22 mouse cellular contexts compared by ENCODE assay signal in the genomic region with DNA sequence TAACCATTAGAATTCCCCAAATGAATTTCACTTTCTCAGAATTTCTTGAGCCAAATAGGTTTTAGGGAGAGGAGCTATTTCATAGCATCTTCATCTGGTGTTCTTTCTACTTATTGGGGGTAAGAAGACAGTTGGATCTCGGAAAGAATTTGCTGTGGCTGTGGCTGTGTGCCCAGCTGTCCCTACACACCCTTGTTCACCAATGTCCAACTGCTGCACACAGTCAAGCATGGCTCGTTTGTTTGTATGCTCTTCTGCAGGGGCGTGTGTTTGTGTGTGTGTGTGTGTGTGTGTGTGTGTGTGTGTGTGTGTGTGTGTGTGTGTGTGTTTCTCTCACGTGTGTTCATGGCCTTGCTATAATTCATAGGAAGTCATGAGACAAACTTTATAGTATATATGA.
DNase-seq lines count a peak whose midpoint lies in the region; ATAC-seq and TF ChIP-seq lines count a peak whose summit lies in the region.
"Had no signal": no experiment of that assay in that cellular context is flagged by ENCODE, and none has a peak within 500 bp of the region (broad histone marks: within the 10 kb centered on the region; RNA-seq: fewer than 3 reads in every experiment).

No protein-coding gene starts in this region.

- peaks cover 22% of the 10 kb centered on the region for H3K4me1 ChIP-seq in midbrain, embryonic 11.5 days (ENCODE audit: control insufficient read depth, insufficient read depth, low read length)
- H3K4me1 ChIP-seq in midbrain, embryonic 16.5 days (ENCODE audit: control insufficient read depth, insufficient read depth, low read length) = peaks cover 19% of the 10 kb centered on the region

- no peak overlapping the region for H3K4me2 ChIP-seq in midbrain, embryonic 11.5 days
- no peak overlapping the region for H3K4me2 ChIP-seq in midbrain, embryonic 16.5 days (ENCODE audit: low read length)
- H3K4me2 ChIP-seq in myocyte (ENCODE audit: low read depth) = no peak overlapping the region

- no peaks in the 10 kb centered on the region for H3K79me2 ChIP-seq in myocyte (ENCODE audit: control insufficient read depth, insufficient read depth)

- intact Hi-C loops in gastrocnemius, postnatal 36 days (cut with DNase I) = no loop called here

- no peak overlapping the region for H3K9ac ChIP-seq in midbrain, embryonic 11.5 days (ENCODE audit: low read length)
- no peak overlapping the region for H3K9ac ChIP-seq in midbrain, embryonic 16.5 days (ENCODE audit: low read depth, low read length)

- H3K9me3 ChIP-seq in midbrain, embryonic 11.5 days (ENCODE audit: control insufficient read depth, low read length) = no peaks in the 10 kb centered on the region
- H3K9me3 ChIP-seq in midbrain, embryonic 16.5 days (replicated peaks; ENCODE audit: control insufficient read depth, low read length, poor library complexity, severe bottlenecking) = no peaks in the 10 kb centered on the region

- H3K27ac ChIP-seq in midbrain, embryonic 11.5 days (ENCODE audit: low read depth, low read length) = no peak overlapping the region
- no peak overlapping the region for H3K27ac ChIP-seq in midbrain, embryonic 16.5 days (ENCODE audit: low read length)

- no peak for TF ChIP-seq POLR2A in myocyte (IDR thresholded peaks at IDR 0.05; ENCODE audit: insufficient read length, low read depth)

- no peak for ATAC-seq in midbrain, embryonic 11.5 days (ENCODE audit: low FRiP score)
- ATAC-seq in midbrain, embryonic 16.5 days = no peak
- ATAC-seq: activated CD4-positive, CD25-positive, alpha-beta regulatory T cell, adult 4 months; CD4-positive, CD25-positive, alpha-beta regulatory T cell, adult 4 months; Patski had no signal

- H3K36me3 ChIP-seq in midbrain, embryonic 11.5 days (ENCODE audit: control insufficient read depth, insufficient read depth, low read length) = no peaks in the 10 kb centered on the region
- H3K36me3 ChIP-seq in midbrain, embryonic 16.5 days (ENCODE audit: control insufficient read depth, insufficient read depth, low read length) = no peaks in the 10 kb centered on the region
- no peaks in the 10 kb centered on the region for H3K36me3 ChIP-seq in myocyte (ENCODE audit: control insufficient read depth, insufficient read depth)
- H3K36me3 ChIP-seq: G1E had no signal

- H3K4me3 ChIP-seq in midbrain, embryonic 11.5 days (ENCODE audit: low read depth, low read length) = no peak overlapping the region
- no peak overlapping the region for H3K4me3 ChIP-seq in midbrain, embryonic 16.5 days (ENCODE audit: low read depth, low read length)
- no peak overlapping the region for H3K4me3 ChIP-seq in myocyte

- WGBS in midbrain, embryonic 11.5 days = 83% methylated on average over 4 of the region's 4 CpGs
- 93% methylated on average over 4 of the region's 4 CpGs for WGBS in midbrain, embryonic 16.5 days

- H3K27me3 ChIP-seq in midbrain, embryonic 11.5 days (ENCODE audit: control insufficient read depth, insufficient read depth, low read length) = no peaks in the 10 kb centered on the region
- no peaks in the 10 kb centered on the region for H3K27me3 ChIP-seq in midbrain, embryonic 16.5 days (ENCODE audit: control insufficient read depth, insufficient read depth, low read depth, low read length)
- H3K27me3 ChIP-seq in myocyte (ENCODE audit: control insufficient read depth, insufficient read depth, insufficient read length) = no peaks in the 10 kb centered on the region
- H3K27me3 ChIP-seq: CH12.LX, Patski had no signal

- H3ac ChIP-seq in myocyte (ENCODE audit: control insufficient read depth, insufficient read length) = no peak overlapping the region

- DNase-seq in midbrain, embryonic 11.5 days (ENCODE audit: low spot score, missing footprints) = peak; percentile 78
- peak; percentile 30 for DNase-seq in adipocyte (ENCODE audit: low spot score)
- no peak for DNase-seq in embryo, embryonic 10.5 days (ENCODE audit: low spot score)
- DNase-seq in gastrocnemius, postnatal 36 days = no peak
- DNase-seq: adrenal gland, adult 2 months; adrenal gland, adult 8-10 months; adrenal gland, postnatal 10 days; adrenal gland, postnatal 14 days; adrenal gland, postnatal 25 days; adrenal gland, postnatal 36 days; B cell, adult 2 months; cerebellum, adult 11 months; cerebellum, adult 11-12 months; cerebellum, adult 18-20 months; cerebellum, adult 2 months had no signal

TF ChIP-seq in myocyte, 11 proteins besides CTCF, POLR2A, EP300 and RAD21:
- TF ChIP-seq USF1 (IDR thresholded peaks at IDR 0.05; ENCODE audit: low read depth) = no peak
- TF ChIP-seq MYOD1 (IDR thresholded peaks at IDR 0.05; ENCODE audit: control insufficient read depth in 1 of 3, insufficient read length in 2 of 3, low read depth in 2 of 3) = peak in 2 of 3 experiments; percentile 59 to 83
- TF ChIP-seq TCF12 (IDR thresholded peaks at IDR 0.05; ENCODE audit: insufficient read depth, poor library complexity, severe bottlenecking) = peak; percentile 1
- peak; percentile 55 to 83 (median 55) for TF ChIP-seq MYOG (IDR thresholded peaks at IDR 0.05; ENCODE audit: control insufficient read depth in 1 of 3, insufficient read depth in 1 of 3, insufficient read length in 2 of 3, low read depth in 2 of 3)

Comparison
In these comparisons a context has a peak if more than half of its experiments do, and no peak if none do; other contexts are left out.
1. DNase-seq: peak in midbrain, embryonic 11.5 days (single experiment) and adipocyte (single experiment); none in embryo, embryonic 10.5 days (single experiment) and gastrocnemius, postnatal 36 days (0 of 2).